Mouse (Mus musculus) heart, adult 2 months (tissue): Measurements from ENCODE around the gene Arhgap31.

Experiments used
- CTCF ChIP-seq: fragments of 200-600 bp; IDR thresholded peaks from 2 replicates; pipeline ENCODE4 v1.8.1; 2022; ENCODE audit warnings: antibody characterized with exemption, mild to moderate bottlenecking, moderate library complexity
- EP300 ChIP-seq: fragments of 200-500 bp; IDR thresholded peaks from 2 replicates; pipeline ENCODE4 v1.6.1; 2011; ENCODE audit warnings: low read depth, low read length, control low read depth; ENCODE audit not compliant: insufficient read depth
- POLR2A ChIP-seq: fragments of 200-500 bp; IDR thresholded peaks from 2 replicates; pipeline ENCODE4 v1.6.1; 2011; ENCODE audit warnings: mild to moderate bottlenecking, low read depth, low read length, control low read depth; ENCODE audit not compliant: insufficient read depth

DNA sequence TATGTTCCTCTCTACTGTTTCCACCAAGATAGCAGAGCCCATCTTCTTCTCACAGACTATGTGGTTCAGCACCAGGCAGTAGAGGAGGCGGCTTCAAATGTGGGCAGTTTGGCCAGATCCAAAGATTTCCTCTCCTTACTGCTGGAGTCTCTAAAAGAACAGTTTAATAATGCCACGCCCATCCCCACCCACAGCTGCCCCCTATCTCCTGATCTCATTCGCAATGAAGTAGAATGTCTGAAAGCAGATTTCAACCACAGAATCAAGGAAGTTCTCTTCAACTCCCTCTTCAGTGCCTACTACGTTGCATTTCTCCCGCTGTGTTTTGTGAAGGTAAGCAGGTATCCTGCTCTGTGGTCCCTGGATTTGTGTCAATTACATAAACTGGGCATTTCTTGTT, 127.9 kb downstream of the Arhgap31 start:
- no peak for TF ChIP-seq CTCF
- no peak for TF ChIP-seq EP300
- no peak for TF ChIP-seq POLR2A
